Mouse (Mus musculus) limb, embryonic 11.5 days (tissue): ENCODE data around the gene Park7. TPM values are rescaled to one million over a fixed set of nuclear protein-coding genes. Genes with fewer than 3 reads are reported as not detected.
"Not testable (repeated sequence)": the region's sequence is repeated elsewhere in the genome, so short reads cannot be mapped to it uniquely, and the experiment has no call there.

Source experiments
- ATAC-seq: fragments of 200-750 bp; cut with Nextera tagmentation; 2 replicates; pipeline ENCODE4 v1.8.0; 2017; ENCODE audit warnings: low read depth; ENCODE audit not compliant: insufficient number of reproducible peaks, low FRiP score, low TSS enrichment
- DNase-seq: peaks from one replicate; pipeline ENCODE4 v3.0.0-alpha.2; 2015; ENCODE audit warnings: low spot score
- H3K27ac ChIP-seq: fragments of 300-500 bp; sonication (generic); replicated peaks from 2 replicates; pipeline ENCODE4 v1.5.1; 2014; ENCODE audit warnings: low read depth, mild to moderate bottlenecking, low read length
- H3K27me3 ChIP-seq: fragments of 300-500 bp; sonication (generic); 2 replicates; pipeline ENCODE4 v1.6.1; 2014; ENCODE audit warnings: mild to moderate bottlenecking, low read length, mixed read lengths; ENCODE audit not compliant: control insufficient read depth, insufficient read depth
- H3K36me3 ChIP-seq: fragments of 300-500 bp; sonication (generic); 2 replicates; pipeline ENCODE4 v1.6.1; 2014; ENCODE audit warnings: mild to moderate bottlenecking, low read length, moderate library complexity, mixed read lengths; ENCODE audit not compliant: control insufficient read depth, insufficient read depth
- H3K4me1 ChIP-seq: fragments of 300-500 bp; sonication (generic); 2 replicates; pipeline ENCODE4 v1.6.1; 2014; ENCODE audit warnings: low read length, mixed read lengths; ENCODE audit not compliant: control insufficient read depth, insufficient read depth
- H3K4me2 ChIP-seq: fragments of 300-500 bp; sonication (generic); 2 replicates; pipeline ENCODE4 v1.6.1; 2014; ENCODE audit warnings: low read depth, mild to moderate bottlenecking, moderate library complexity; ENCODE audit not compliant: severe bottlenecking
- H3K4me3 ChIP-seq: fragments of 300-500 bp; sonication (generic); 2 replicates; pipeline ENCODE4 v1.5.1; 2014; ENCODE audit warnings: low read depth, low read length
- H3K9ac ChIP-seq: fragments of 300-500 bp; sonication (generic); 2 replicates; pipeline ENCODE4 v1.6.1; 2014; ENCODE audit warnings: mild to moderate bottlenecking, low read length
- H3K9me3 ChIP-seq: fragments of 300-500 bp; sonication (generic); 2 replicates; pipeline ENCODE4 v1.6.1; 2016; ENCODE audit warnings: low read length; ENCODE audit not compliant: control insufficient read depth
- WGBS: fragments of 180-500 bp; shearing (Covaris S2); extraction: QIAGEN DNeasy Blood & Tissue Kit; methylation state at CpG from one replicate; pipeline ENCODE4 v1.1.7; 2014; 5-methylcytosine and 5-hydroxymethylcytosine counted together
- polyA plus RNA-seq: library from polyadenylated mRNA; unstranded; fragments of >200 nt; fragmentation: Nextera tagmentation; extraction: Ambion mirVana; gene quantifications from 2 replicates; pipeline ENCODE4 v1.2.1, GENCODE M21; 2014

Park7 gene
- polyA plus RNA-seq, 1 experiment from 2014 or later = 501 TPM

DNA sequence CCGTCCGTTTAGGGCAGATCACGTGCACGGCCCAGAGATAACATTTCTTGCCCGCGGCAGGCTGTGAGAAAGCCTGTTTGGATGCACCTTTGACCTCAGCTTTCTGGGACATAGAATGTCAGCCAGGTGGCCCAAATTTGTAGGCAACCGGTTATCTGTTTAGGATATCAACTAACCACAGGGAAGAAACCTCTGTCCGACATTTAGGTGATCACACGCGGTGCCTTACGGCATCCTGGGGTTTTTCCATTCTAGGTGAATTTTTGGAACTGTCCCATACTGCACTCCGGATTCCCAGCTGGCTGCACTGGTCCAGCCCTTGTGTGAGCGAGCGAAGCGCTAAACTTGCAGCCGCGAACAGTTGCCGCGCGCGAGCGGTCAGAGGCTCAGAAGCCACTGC, 34.6 kb downstream of the Park7 start:
- no peaks in the 10 kb centered on the region for H3K4me1 ChIP-seq
- WGBS = 92% methylated on average over 22 of the region's 22 CpGs
- H3K27ac ChIP-seq = no peak overlapping the region
- H3K4me2 ChIP-seq = no peak overlapping the region
- no peak overlapping the region for H3K4me3 ChIP-seq
- DNase-seq (no peak), ATAC-seq (no peak)
- H3K9ac ChIP-seq = no peak overlapping the region
- peaks cover 13% of the 10 kb centered on the region; the same call in 1 of the 2 replicates for H3K9me3 ChIP-seq
- H3K36me3 ChIP-seq = no peaks in the 10 kb centered on the region
- no peaks in the 10 kb centered on the region for H3K27me3 ChIP-seq

DNA sequence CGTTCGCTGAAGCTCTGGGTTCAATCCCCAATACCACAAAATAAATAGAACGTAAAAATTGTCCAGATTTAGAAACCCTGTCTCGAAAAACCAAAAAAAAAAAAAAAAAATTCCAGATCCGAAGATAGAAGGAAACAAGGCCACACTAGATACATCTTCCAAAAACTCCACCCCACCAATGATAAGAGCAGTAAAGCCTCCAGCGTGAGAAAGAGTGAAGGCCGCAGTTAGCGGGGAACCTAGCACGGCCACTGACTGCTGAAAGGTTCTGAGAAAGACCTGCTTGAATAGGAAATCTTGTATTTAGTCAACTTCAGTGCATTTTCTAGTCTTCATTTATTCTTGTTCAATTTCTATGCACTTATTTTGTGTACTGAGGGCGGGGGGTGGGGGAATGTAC, 38.8 kb downstream of the Park7 start:
- Histone ChIP-seq H3K4me1 (peaks cover 18% of the 10 kb centered on the region), H3K9ac (no peak overlapping the region), H3K36me3 (no peaks in the 10 kb centered on the region), H3K9me3 (peaks cover 13% of the 10 kb centered on the region; the same call in 1 of the 2 replicates), H3K4me2 (no peak overlapping the region), H3K27ac (no peak overlapping the region), H3K27me3 (no peaks in the 10 kb centered on the region), H3K4me3 (no peak overlapping the region)
- 89% methylated on average over 10 of the region's 10 CpGs for WGBS
- no peak for DNase-seq
- ATAC-seq = no peak

DNA sequence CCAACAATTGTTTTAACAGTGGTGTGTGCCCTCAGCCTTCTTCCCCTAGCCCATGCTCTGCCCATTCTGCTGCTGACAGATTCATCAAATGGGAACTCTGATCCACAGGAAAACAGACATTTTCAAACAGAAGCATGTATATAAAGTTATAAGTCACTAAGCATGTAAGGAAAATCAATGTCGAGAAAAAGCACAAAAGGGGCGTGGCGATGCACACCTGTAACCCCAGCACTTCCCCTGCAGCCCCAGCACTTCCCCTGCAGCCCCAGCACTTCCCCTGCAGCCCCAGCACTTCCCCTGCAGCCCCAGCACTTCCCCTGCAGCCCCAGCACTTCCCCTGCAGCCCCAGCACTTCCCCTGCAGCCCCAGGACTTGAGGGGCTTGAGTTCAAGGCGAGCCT, 39.8 kb downstream of the Park7 start:
- H3K4me1 ChIP-seq = peaks cover 22% of the 10 kb centered on the region
- H3K36me3 ChIP-seq, H3K27me3 ChIP-seq, DNase-seq, H3K9me3 ChIP-seq, H3K4me3 ChIP-seq, H3K9ac ChIP-seq, H3K27ac ChIP-seq, ATAC-seq, H3K4me2 ChIP-seq: not testable (repeated sequence)
- 72% methylated on average over 4 of the region's 4 CpGs for WGBS

DNA sequence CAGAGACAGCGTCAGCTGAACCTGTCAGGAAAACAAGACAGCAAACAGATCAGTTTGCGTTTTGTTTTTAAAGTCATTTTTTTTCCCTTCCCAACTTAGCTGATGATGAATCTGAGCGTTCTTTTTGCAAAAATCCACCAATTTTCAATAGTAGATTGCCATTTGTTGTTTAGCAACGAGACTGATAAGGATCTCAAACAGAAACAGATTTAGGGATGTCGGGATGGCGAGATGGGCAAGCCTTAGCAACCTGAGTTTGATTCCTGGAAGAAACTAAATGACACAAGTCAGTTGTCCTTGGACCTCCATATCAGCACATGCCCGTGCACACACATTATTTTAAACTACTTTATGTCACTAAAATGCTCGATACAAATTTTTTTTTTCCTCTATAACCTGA, 41.6 kb downstream of the Park7 start:
- H3K9ac ChIP-seq = no peak overlapping the region; the same call in 1 of the 2 replicates
- ATAC-seq (no peak), DNase-seq (no peak)
- 74% methylated on average over 8 of the region's 8 CpGs for WGBS
- H3K4me2 ChIP-seq = no peak overlapping the region
- H3K4me1 ChIP-seq = peaks cover 22% of the 10 kb centered on the region
- no peaks in the 10 kb centered on the region for H3K27me3 ChIP-seq
- no peaks in the 10 kb centered on the region for H3K9me3 ChIP-seq
- H3K4me3 ChIP-seq = no peak overlapping the region
- peak overlapping the region; percentile 44 for H3K27ac ChIP-seq
- no peaks in the 10 kb centered on the region for H3K36me3 ChIP-seq

DNA sequence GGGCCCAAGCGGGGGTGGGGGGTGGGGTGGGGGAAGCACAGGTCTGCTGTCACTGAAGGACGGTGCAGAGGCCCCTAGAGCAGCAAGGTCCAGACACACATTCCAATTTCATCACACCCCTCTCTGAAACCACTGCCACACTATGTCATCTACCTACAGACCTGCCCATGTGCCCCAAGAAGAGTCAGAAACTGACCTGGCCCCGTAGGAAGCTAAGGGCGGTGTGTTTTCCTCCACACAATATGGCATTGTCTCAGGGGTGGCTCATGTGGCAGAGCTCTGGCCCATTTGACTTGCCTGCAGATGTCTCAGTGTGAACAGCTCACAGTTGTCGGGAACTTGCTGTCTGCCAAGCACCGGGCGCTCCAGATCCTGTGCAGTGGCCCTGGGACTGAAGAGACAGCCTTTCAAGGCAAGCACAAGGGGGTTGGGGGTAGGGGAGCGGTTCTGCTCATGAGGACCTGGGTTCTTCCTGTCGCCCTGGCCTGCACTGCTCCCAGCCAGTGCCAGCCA, 42.0 kb downstream of the Park7 start:
- no peaks in the 10 kb centered on the region for H3K27me3 ChIP-seq
- peaks cover 22% of the 10 kb centered on the region for H3K4me1 ChIP-seq
- no peaks in the 10 kb centered on the region for H3K36me3 ChIP-seq
- ATAC-seq (peak; percentile 65; the same call in 1 of the 2 replicates), DNase-seq (no peak)
- no peaks in the 10 kb centered on the region for H3K9me3 ChIP-seq
- no peak overlapping the region for H3K4me3 ChIP-seq
- H3K9ac ChIP-seq = no peak overlapping the region; the same call in 1 of the 2 replicates
- H3K4me2 ChIP-seq = no peak overlapping the region
- 27% methylated on average over 9 of the region's 9 CpGs for WGBS
- H3K27ac ChIP-seq = peak overlapping the region; percentile 44

DNA sequence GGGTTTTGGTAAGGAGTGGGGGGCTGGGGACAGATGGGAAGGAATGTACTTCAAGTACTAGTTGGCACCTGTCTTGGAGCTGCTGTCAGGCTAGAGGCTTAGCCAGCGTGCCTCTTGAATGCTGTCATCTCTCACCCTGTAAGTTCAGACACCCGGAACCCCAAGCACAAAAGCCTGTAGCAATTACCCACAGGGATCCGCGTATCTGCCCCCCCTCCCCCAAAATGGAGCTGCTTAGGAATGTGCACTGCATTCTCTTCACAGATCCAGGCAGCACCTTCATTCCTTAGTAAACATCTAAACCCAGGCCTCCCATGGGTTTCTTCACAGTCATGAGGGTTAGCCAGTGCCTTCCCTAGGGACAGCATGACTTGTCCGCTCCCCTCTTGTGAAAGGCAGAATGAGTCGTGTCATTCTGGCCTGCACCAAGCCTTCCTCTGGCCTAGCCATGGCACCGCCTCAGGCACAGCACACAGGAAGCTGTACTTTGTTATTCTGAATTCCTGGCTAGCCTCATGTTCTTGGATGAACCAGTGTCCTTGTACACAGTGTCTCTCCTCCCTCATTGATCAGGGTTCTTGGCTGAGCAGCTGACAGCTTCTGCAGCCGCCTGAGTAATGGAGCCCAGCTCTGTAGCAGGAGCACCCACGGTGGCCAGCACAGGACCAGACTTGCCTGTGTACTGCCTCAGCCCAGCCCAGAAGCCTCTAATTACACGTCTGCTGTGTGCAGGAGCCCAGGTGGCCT, 42.7 kb downstream of the Park7 start:
- no peaks in the 10 kb centered on the region for H3K27me3 ChIP-seq
- peak; percentile 73; the same call in 1 of the 2 replicates for ATAC-seq
- peaks cover 5% of the 10 kb centered on the region for H3K36me3 ChIP-seq
- H3K9me3 ChIP-seq = no peaks in the 10 kb centered on the region
- WGBS = 32% methylated on average over 10 of the region's 10 CpGs
- H3K9ac ChIP-seq = no peak overlapping the region
- peaks cover 22% of the 10 kb centered on the region for H3K4me1 ChIP-seq
- peak; percentile 45 for DNase-seq
- peak overlapping the region; percentile 44 for H3K27ac ChIP-seq
- no peak overlapping the region for H3K4me2 ChIP-seq
- H3K4me3 ChIP-seq = no peak overlapping the region

DNA sequence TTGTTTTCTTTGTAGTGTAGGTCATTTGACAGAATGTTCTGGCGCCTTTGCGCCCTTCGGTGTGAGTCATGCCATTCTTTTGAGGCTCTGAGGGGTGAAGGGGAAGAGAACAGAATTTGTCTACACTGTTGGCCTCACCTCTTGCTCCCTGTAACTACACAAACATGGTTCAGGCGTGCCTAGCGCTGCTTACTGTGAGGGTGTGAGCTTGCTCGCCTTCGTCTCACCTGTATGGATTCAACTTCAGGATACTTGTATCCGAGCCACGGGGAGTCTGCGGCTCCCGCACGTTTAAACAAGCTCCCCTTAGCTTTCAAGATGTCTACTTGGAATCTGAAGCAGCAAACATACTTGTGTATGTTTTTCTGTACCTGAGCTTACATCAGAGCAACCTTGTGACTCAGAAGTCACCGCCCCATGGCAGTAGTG, 43.3 kb downstream of the Park7 start:
- WGBS = 87% methylated on average over 13 of the region's 13 CpGs
- Histone ChIP-seq H3K36me3 (peaks cover 9% of the 10 kb centered on the region), H3K9ac (no peak overlapping the region)

DNA sequence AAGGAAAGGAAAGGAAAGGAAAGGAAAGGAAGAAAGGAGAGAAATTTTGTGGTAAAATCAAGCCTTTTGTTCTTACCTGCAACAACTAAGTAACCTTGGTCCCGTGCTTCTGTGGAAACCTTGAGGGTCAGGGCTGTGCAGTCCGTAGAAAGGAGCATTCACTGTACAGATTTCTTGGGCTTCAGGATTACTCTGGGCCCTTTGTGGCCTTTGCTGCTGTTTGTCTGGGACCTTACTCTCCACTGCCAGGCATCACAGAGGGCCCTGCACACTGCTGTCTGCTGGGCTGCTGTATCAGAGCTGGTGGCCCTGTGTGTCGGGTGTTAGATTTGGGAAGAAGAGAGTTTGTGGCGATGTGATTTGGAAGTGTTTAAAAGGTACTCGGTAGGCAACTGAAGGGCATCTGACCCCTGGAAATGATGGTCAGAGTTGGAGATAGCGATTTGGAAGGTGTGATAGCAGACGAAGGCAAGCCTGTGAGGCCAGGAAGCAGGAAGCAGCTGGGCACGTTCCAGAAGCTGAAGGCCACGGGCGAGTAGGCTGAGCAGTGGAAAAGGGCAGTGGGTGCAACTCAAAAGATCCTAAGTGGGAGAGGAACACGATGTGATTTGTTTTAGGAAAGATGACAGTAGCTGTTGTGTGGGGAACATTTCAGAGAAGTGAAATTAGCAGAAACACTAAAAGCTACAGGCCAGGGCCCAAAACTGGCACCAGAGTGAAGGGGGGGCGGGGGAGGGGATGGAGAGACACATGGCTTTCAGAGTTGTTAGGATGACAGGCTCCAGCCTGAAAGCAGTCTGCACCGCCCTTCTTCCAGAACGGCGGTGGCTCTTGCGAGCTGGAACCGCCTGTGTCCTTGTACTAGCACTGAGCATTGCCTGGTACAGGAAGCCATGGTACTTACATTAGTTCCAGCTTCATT, 44.7 kb downstream of the Park7 start:
- Histone ChIP-seq H3K36me3 (peaks cover 9% of the 10 kb centered on the region), H3K4me2 (no peak overlapping the region), H3K9ac (no peak overlapping the region), H3K27ac (no peak overlapping the region), H3K4me1 (peaks cover 22% of the 10 kb centered on the region), H3K27me3 (no peaks in the 10 kb centered on the region), H3K4me3 (no peak overlapping the region), H3K9me3 (no peaks in the 10 kb centered on the region)
- DNase-seq (no peak), ATAC-seq (no peak)
- 74% methylated on average over 17 of the region's 17 CpGs for WGBS

More for the DNA sequence above, 43.3 kb downstream of the Park7 start:
- Histone ChIP-seq H3K4me2 (no peak overlapping the region), H3K27ac (no peak overlapping the region), H3K4me1 (peaks cover 22% of the 10 kb centered on the region), H3K27me3 (no peaks in the 10 kb centered on the region), H3K4me3 (no peak overlapping the region), H3K9me3 (no peaks in the 10 kb centered on the region)
- DNase-seq = no peak
- ATAC-seq = no peak
